Mouse (Mus musculus) thymus, adult 18-20 months (tissue): ENCODE data around the gene Ncf4.

Source experiments
- DNase-seq, 2 experiments: peaks; one replicate each; pipeline ENCODE4 v3.0.0; 2022; ENCODE audit warnings: mixed read lengths in 2 of 2

The Ncf4 gene

GRCm38 (mm10) chr15:78244695-78245492 is at the start of gene Ncf4:
Ncf4 (plus strand) TSS chr15:78244801.
- DNase-seq, result peak; percentile 21 to 38

DNA sequence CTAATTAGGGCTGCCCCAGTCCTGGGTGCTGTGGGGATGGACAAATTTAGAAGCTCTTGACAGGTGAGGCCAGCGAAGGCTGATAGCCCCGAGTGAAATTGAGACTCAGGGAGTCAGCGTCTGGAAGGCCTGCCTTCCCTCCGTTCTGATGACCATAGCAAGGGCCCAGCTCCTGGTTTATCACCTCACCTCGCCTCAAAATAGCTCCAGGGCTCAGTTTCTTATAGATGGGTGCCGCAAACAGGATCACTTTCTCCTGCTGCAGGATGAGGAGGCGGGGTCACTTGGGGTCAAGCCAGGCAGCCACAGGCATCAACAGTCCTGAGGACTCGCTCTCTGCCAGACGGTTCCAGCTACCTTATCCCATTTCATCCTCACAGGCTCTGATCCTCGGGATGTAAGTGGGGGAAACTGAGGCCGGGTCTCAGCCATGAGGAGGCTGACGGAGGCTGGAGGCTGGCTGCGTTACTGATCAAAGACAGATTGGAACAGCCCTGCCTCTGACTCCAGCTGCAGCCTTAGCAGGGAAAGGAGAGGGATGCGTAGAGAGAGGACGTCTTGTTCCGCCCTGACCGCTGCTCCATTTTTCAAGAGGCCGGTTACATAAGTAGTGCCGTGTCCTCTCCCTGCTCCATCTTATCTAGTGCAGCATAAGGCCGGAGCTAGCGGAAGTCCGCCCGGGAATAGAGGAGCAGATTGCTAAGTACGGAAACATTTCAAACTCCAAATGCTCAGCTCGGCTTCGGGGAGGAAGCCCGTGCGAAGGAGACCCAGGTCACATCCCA is 49.3 kb upstream of the Ncf4 start:
- DNase-seq, result no peak

DNA sequence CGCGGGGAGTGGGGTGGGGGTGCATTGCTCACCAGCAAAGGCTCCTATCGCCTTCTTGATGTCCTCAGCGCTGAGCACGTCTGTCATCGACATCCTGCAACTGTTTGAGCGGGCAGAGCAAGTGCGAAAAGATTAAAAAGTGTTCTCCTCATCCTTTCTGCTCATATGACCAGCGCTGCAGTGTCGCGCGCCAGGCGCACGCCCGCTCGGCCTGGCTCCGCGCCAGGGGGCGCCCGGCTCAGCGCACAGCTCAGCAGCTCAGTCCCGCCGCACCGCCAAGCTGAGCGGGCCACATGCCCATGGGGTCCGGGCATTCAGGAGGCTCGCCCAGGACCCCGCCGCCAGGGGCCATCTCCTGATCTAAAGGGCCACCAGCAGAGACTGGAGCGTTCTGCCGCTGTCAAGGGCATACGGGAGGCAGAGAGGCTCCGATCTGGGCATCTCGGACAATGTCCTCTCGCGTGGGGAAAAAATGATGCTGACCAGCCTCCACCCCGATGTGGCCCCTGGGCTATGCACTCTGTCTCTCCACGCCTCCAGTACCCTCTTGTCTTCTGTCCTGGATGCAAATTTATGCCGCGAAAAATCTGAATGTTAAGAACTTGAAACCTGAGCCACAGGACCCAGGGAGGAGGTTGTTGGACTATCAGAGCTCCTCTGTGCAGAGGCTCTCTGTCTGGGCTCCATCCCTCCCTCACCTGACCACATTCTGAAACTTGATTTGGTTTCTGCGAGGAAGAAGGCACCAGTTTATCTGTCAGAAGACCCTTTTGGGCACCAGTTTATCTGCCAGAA is 40.4 kb upstream of the Ncf4 start:
- DNase-seq, result no peak

DNA sequence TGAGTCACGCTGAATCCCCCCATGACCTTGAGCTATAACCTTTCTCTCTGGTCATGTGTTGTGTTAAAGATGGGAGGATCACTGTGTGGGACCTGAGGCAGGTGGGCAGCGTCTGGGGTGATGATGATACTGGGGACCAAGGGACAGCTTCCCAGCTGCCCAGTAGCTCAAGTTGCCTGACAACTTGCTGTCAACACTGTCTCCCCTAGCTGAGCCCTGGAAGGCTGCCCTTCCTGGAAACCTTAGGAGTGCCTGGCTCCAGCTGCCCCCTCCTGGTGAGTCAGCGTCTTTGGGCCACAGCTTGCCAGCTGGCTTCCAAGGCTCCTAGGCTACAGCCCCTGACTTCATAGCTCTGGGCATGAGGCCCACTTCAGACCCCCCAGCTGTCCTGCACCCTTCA is 39.4 kb upstream of the Ncf4 start:
- no peak for DNase-seq

DNA sequence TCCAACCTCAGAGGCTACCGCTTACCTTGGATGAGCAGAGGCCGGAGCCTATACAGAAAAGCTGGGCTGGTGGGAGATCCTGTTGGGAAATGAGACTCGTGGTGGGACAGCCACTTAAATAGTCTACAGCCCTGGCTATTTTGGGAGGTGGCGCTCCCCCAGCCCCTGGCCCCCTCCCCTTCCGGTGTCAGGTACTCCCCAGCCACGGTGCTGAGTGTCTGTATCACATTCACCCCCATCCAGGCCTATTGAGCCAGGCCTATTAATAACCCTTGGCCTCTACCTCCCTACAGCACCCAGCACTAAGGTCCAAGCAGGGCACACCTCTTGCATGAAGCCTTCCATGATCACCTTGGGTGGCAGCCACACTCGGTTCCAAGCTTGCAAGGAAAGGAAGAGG is 38.3 kb upstream of the Ncf4 start, which contains the start of gene Pvalb:
Gene Pvalb, minus strand, starts transcription at position 89 of the 400 bp plus-strand sequence.
- no peak for DNase-seq

DNA sequence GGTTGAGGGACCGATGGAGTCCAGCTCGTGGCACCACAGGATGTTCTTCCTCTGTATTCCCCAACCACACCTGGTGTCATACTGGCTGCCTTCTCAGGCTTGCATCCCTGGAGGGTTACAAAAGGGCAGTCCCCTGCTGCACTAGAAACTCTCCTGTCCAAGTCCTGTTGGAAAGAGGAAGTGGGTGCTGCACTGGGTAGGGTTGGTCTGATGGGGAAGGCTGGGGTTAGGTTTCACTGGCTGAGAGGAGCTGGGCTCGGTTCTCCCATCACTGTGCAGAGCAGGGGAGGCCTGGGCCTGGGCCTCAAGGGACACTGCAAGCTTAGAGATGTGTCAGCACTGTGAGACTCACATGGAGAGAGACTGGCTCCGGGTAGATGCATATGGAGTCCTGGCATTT is 34.4 kb upstream of the Ncf4 start:
- no peak for DNase-seq

GRCm38 (mm10) chr15:78211367-78211766 is 33.2 kb upstream of the Ncf4 start:
- no peak for DNase-seq

- no peak for DNase-seq
These were observed 29.3 kb upstream of the Ncf4 start for GRCm38 (mm10) chr15:78215269-78215668.

DNA sequence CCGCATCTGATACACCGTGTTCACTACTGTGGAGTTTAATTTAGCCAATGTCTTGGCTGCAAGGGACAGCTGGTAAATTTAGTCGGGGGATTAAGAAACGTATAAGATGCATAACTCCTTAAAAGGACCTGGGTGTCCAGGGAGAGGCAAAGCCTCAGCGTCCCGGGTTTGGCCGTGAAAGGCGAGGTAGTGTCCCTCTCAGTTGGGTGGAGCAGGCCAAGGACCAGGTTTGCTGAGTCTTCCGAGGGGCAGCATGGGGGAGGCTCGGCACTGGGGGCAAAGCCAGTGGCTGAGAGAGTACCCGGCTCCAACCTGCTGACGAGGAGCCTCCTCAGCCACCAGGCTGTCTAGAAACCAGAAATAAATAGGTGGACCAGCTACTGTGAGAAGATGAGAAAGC is 16.8 kb upstream of the Ncf4 start:
- DNase-seq, result no peak

- DNase-seq, result no peak
These were observed 13.0 kb upstream of the Ncf4 start for GRCm38 (mm10) chr15:78231346-78232331.

- DNase-seq, result no peak
These were observed 9.6 kb upstream of the Ncf4 start for GRCm38 (mm10) chr15:78234823-78235509.

- DNase-seq, result peak in 1 of 2 experiments; percentile 30
These were observed 5.1 kb upstream of the Ncf4 start for GRCm38 (mm10) chr15:78239453-78239852.

GRCm38 (mm10) chr15:78239956-78240617 is 4.5 kb upstream of the Ncf4 start:
- DNase-seq, result no peak

GRCm38 (mm10) chr15:78241335-78241734 is 3.3 kb upstream of the Ncf4 start:
- no peak for DNase-seq

DNA sequence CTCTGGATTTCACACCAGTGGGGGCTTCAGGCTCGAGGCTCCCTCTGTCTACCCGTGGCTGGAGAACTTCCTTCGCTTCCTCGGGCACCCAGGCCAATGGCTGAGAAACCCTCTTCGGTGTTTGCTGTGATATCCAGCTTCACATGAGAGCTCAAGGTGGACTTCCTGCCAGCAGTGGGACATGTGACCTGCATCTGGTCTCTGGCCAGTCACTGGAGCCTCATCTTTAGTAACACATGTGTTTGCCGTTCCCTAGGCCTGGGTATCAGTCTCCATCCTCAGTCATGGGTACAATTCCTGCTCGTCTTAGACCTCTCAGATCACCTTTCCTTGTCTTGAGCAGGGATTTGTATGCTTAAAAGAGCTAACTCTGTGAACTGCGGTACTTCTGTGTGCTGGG is 1.5 kb upstream of the Ncf4 start:
- no peak for DNase-seq

DNA sequence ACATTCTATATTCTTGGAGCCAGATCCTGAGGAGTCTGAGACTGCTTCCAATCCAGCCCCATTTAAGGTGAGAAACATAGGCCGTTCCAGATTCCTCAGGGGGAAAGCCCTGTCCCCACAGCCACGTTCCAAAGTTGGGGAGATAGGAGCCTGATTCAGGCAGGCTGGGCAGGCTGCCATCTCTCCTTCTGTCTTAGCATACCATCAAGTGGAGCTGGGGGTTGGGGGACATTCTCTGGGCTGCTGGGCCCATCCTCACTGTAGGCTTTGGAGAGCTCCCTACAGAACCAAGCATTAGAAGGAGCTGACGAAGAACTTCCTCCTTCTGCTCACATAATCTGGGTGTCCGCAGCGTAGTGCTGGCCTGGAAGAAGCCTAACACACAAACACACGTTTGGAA is 827 bp upstream of the Ncf4 start:
- no peak for DNase-seq

- no peak for DNase-seq
These were observed 1.8 kb downstream of the Ncf4 start for GRCm38 (mm10) chr15:78246143-78247116.

DNA sequence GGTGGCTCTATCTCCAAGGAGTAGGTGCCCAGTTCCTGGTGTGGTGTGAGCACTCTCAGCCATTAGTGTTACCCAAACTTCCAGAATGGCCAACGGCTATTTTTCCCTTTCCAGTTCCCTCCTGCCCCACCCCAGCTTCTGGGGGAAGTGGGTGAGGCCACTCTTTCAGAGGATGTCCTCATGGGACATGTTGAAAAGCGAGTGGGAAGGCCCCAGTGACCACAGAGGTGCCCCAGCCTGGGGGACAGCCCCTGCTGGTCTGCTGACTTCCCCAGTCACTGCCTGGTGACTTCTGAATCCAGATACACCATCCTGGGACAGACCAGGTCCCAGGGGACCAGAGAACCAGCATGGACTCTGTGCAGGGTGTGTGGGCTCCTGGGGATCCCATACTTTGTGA is 3.1 kb downstream of the Ncf4 start:
- no peak for DNase-seq

DNA sequence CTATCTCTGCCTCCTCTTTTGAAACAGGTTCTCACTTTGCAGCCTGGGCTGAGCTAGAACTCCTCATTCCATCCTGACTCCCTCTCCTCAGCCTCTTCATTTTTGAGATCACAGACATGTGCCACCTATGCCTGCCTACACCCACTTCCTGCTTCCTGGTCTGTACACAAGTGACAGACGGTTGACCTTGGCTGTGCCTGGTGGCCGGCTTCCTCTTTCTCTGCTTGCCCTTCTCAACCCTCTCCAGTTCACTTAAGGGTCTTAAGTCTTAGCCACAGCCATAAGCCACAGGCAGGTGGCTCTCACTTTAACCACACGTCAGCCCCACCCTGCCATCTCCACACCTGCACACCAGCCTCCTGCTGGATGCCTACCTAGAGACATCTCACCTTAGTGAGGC is 3.8 kb downstream of the Ncf4 start:
- DNase-seq, result peak in 1 of 2 experiments; percentile 28

- no peak for DNase-seq
These were observed 10.2 kb downstream of the Ncf4 start for GRCm38 (mm10) chr15:78254751-78255150.
